Mouse (Mus musculus) liver, postnatal 0 days (tissue): ENCODE measurements around the gene Map4k1.

Experiments
- CTCF ChIP-seq: sonication (generic); IDR thresholded peaks from 2 replicates; pipeline ENCODE4 v1.5.1; 2016; ENCODE audit warnings: antibody characterized with exemption, low read depth
- EP300 ChIP-seq: IDR thresholded peaks from 2 replicates; pipeline ENCODE4 v1.6.1; 2016; ENCODE audit warnings: antibody characterized with exemption, low read depth, mild to moderate bottlenecking

- TF ChIP-seq CTCF (no peak), EP300 (no peak)
These were observed 4.3 kb upstream of the Map4k1 start for GRCm38 (mm10) chr7:28977556-28977955.
